Mouse (Mus musculus): ENCODE results near the gene Cd6.

Cd6 gene

DNA sequence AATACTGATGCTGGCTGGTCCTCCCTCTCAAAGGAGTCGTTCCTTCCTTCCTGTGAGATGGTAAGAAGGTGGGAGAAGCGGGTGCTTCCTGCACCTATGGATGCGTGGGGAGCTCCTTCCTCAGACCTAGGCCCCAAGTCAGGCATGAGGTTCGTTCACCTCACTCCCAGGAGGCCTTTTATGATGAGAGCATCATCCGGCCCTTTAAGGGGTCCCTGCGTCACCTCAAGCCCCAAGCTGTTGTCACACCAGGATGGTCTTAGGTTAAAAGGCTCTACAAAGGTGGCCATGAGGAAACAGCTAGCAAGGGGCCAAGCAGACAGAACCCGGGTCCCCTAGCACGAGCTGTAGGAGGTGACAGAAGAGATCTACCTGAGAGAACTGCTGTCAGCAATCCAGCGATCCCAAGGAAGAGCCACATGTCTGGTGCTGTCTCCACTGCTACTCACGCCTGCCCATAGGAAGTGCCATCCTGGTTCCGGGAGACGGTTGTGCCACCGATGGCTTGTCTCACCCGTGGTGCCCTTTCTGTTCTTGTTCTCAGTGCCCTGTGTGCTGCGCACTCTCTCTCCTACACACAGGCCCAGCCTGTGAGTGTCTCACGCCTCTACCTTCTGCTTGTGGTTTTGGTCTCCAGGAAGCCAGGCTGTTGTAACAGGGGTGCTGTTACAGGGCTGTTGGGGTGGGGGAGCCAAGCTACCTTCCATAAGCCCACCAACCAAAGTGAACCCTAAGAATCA lies at the start of gene Cd6:
Gene Cd6, minus strand, starts transcription at position 623 of the 740 bp plus-strand sequence.
- no peak for DNase-seq (ENCODE audit: low spot score in 2 of 2)

GRCm38 (mm10) chr19:10878201-10878837 lies 48.5 kb upstream of the Cd6 start:
- peak in 1 of 2 experiments; percentile 52 for DNase-seq (ENCODE audit: low spot score in 2 of 2)

- no peak for DNase-seq (ENCODE audit: low spot score in 2 of 2)
Observed at GRCm38 (mm10) chr19:10871328-10871961, 41.6 kb upstream of the Cd6 start.

GRCm38 (mm10) chr19:10870676-10871075 lies 40.8 kb upstream of the Cd6 start:
- DNase-seq (ENCODE audit: low spot score in 2 of 2): no peak

GRCm38 (mm10) chr19:10869886-10870527 lies 40.1 kb upstream of the Cd6 start, which contains the start of gene Tmem132a:
Gene Tmem132a (minus strand): TSS chr19:10869940.
- no peak for DNase-seq (ENCODE audit: low spot score in 2 of 2)

DNA sequence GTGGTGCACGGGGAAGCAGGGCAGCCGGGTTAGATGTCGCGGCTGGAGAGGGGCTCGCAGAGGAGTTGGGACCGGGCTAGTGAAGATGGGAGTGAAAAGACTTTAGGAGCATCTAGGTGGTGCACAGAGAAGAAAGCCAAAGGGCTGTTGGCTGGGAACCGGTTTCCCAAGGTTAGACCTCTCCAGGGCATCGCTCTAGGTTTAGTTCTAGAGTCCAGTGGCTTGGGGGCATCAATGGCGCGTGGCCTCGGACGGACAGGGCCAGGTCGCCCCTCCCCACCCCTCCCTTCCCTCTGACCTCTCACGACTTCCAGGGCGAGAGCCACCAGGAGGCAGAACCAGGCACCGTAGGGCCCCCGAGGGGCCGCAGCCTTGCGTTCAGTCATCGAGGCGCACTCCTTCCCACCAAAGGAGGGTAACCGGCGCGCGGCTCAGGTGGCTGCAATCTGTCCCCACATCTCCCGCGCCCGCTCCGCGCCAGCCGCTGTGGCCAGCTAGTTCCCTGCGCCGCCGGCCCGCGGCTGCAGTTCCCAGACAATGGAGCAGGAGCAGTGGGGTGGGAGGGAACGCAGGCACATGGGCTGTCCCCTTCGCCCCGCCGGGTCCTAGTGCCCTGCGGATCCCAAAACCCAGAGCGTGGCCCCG lies 39.5 kb upstream of the Cd6 start:
- no peak for DNase-seq (ENCODE audit: low spot score in 2 of 2)

DNA sequence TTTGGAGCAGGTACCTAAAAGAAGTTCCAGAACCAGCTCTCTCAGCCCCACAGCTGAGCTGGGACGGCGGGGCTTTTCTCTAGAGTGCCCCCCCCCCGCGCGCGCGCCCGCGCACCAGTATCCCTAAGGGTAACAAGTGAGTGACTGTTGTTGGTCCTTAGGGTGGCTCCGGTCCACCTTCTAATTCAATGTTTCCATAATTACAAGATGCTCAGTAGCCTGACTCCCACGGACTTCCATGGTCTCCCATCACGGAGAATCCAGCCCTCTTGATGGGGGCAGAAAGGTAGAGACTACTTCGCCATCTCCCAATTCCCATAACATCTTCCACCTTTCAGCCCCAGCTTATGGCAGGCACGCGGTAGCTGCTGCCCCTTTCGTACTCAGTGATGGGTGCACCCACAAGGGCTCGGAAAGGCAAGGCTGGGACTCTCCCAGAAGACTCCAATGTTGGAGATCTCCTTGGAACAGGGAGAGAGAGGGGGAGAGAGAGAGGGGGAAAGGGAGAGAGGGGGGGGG lies 38.8 kb upstream of the Cd6 start:
- DNase-seq (ENCODE audit: low spot score in 2 of 2): no peak

- DNase-seq (ENCODE audit: low spot score in 2 of 2): peak in 1 of 2 experiments; percentile 53
Observed at GRCm38 (mm10) chr19:10867946-10868622, 38.2 kb upstream of the Cd6 start.

- no peak for DNase-seq (ENCODE audit: low spot score in 2 of 2)
Observed at GRCm38 (mm10) chr19:10866351-10866750, 36.5 kb upstream of the Cd6 start.

GRCm38 (mm10) chr19:10860072-10860497 lies 30.2 kb upstream of the Cd6 start:
- DNase-seq (ENCODE audit: low spot score in 2 of 2): no peak

GRCm38 (mm10) chr19:10856520-10856919 lies 26.7 kb upstream of the Cd6 start:
- DNase-seq (ENCODE audit: low spot score in 2 of 2): no peak

DNA sequence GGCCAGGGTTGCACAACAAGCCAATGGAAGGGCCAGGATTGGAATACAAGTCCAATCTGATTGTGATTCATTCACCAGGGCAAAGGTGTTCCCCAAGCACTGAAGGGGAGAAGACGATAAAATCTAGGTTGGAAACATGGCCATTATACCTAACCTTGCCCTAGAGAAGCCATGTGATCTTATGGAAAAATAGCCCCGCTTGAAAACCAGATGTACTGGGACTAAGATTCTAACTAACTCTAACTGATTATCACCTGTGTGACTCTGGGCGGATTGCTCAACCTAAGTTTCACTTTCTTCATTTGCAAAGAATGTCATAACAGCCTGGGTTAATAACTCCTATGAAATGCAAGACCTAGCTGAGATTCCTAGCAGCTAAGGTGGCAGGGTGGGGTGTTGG lies 25.6 kb upstream of the Cd6 start:
- no peak for DNase-seq (ENCODE audit: low spot score in 2 of 2)

GRCm38 (mm10) chr19:10847311-10848087 lies 17.6 kb upstream of the Cd6 start:
- DNase-seq (ENCODE audit: low spot score in 2 of 2): no peak

- DNase-seq (ENCODE audit: low spot score in 2 of 2): no peak
Observed at GRCm38 (mm10) chr19:10846150-10846549, 16.3 kb upstream of the Cd6 start.

DNA sequence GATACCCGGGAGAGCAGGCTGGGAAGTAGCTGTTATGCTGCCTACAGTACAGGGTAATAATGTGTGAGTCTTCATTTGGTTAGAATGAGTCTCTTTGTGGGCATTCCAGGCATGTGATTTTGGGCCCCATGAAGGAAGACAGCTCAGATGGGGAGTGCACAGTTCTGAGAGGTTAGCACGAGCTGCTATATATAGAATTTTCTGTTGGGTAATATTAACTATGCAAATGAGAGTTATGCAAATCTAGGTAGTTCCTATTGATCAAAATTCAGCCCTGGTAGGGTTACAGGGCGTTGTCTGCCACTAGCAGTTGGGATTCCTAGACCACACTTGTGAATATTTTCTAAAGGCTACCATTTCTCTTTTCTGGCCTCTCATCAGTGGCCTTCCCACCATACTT lies 15.6 kb upstream of the Cd6 start:
- no peak for DNase-seq (ENCODE audit: low spot score in 2 of 2)

DNA sequence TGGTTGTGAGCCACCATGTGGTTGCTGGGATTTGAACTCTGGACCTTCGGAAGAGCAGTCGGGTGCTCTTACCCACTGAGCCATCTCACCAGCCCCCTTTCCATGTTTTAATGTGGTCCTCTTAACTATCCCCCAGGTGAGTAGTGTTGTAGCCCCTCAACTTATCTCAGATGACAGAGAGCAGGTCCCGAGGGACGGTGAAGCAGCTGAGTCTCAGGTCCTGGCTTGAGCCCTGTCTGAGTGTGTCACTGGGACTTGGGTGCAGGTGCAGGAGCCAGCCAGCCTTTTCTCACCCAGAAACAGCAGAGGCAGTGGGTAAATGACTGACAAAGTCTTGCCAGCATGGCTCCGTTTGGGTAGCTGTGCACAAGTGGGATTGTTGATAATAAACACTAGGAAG lies 14.3 kb upstream of the Cd6 start:
- DNase-seq (ENCODE audit: low spot score in 2 of 2): no peak

DNA sequence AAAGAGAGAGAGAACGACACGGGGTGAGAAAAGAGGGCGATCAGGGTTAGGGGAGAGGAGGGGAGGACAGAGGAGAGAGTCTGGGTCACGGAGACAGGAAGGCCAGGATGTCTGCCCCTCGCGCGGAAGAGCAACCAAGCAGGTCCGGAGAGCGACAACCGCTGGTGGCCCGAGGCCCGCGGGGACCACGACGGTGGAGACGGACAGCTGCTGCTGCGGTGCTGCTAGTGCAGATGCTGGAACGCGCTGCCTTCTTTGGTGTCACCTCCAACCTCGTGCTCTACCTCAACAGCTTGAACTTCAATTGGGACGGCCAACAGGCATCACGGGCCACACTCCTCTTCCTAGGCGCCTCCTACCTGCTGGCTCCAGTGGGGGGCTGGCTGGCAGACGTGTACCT lies 13.1 kb upstream of the Cd6 start:
- peak in 1 of 2 experiments; percentile 32 for DNase-seq (ENCODE audit: low spot score in 2 of 2)

- DNase-seq (ENCODE audit: low spot score in 2 of 2): peak in 1 of 2 experiments; percentile 45
Observed at GRCm38 (mm10) chr19:10841721-10842626, 12.1 kb upstream of the Cd6 start.

Data from spleen, postnatal 4 days (tissue).